Mouse (Mus musculus) embryonic facial prominence, embryonic 13.5 days (tissue): ENCODE results near the gene Klf16. TPM values are rescaled to one million over a fixed set of nuclear protein-coding genes. Genes with fewer than 3 reads are reported as not detected.
A peak's percentile ranks its signal among the peaks of the same experiment; 100 is the strongest.

Experiments used
- ATAC-seq: fragments of 200-750 bp; cut with Nextera tagmentation; 2 replicates; pipeline ENCODE4 v1.8.0; 2017; ENCODE audit warnings: low read depth; ENCODE audit not compliant: insufficient number of reproducible peaks, insufficient read depth, low FRiP score, low TSS enrichment
- H3K27ac ChIP-seq: fragments of 300-500 bp; sonication (generic); 2 replicates; pipeline ENCODE4 v1.5.1; 2015; ENCODE audit warnings: moderate library complexity, mild to moderate bottlenecking, inconsistent platforms
- H3K27me3 ChIP-seq: fragments of 300-500 bp; sonication (generic); 2 replicates; pipeline ENCODE4 v1.6.1; 2015; ENCODE audit warnings: mild to moderate bottlenecking, inconsistent platforms
- H3K36me3 ChIP-seq: fragments of 300-500 bp; sonication (generic); 2 replicates; pipeline ENCODE4 v1.6.1; 2015; ENCODE audit warnings: mild to moderate bottlenecking, inconsistent platforms
- H3K4me1 ChIP-seq: fragments of 300-500 bp; sonication (generic); 2 replicates; pipeline ENCODE4 v1.6.1; 2015; ENCODE audit warnings: inconsistent platforms
- H3K4me2 ChIP-seq: fragments of 300-500 bp; sonication (generic); 2 replicates; pipeline ENCODE4 v1.6.1; 2015; ENCODE audit warnings: moderate library complexity, mild to moderate bottlenecking, inconsistent platforms
- H3K4me3 ChIP-seq: fragments of 300-500 bp; sonication (generic); 2 replicates; pipeline ENCODE4 v1.5.1; 2015; ENCODE audit warnings: mild to moderate bottlenecking, inconsistent platforms
- H3K9ac ChIP-seq: fragments of 300-500 bp; sonication (generic); 2 replicates; pipeline ENCODE4 v1.6.1; 2015; ENCODE audit warnings: mild to moderate bottlenecking, inconsistent platforms
- H3K9me3 ChIP-seq: fragments of 300-500 bp; sonication (generic); 2 replicates; pipeline ENCODE4 v1.6.1; 2016; ENCODE audit warnings: inconsistent platforms
- WGBS: fragments of 180-500 bp; shearing (Covaris S2); methylation state at CpG from one replicate; pipeline ENCODE4 v1.1.7; 2015; ENCODE audit warnings: mixed read lengths; 5-methylcytosine and 5-hydroxymethylcytosine counted together
- polyA plus RNA-seq: library from polyadenylated mRNA; unstranded; fragments of >200 nt; fragmentation: Nextera tagmentation; extraction: Ambion mirVana; gene quantifications from 2 replicates; pipeline ENCODE4 v1.2.1, GENCODE M21; 2015

Klf16 gene
- polyA plus RNA-seq, 1 experiment from 2014 or later: 12.0 TPM

- H3K4me1 ChIP-seq: peaks cover 23% of the 10 kb centered on the region
- 0 out of 2 replicates have a peak overlapping the region, but pooled peaks have one; percentile 86 for H3K27ac ChIP-seq
- H3K4me3 ChIP-seq: peak overlapping the region; percentile 71
- H3K36me3 ChIP-seq: peaks cover 32% of the 10 kb centered on the region
- peak overlapping the region; percentile 74 for H3K9ac ChIP-seq
- H3K4me2 ChIP-seq: peak overlapping the region; percentile 94
- no peaks in the 10 kb centered on the region for H3K9me3 ChIP-seq
- no peaks in the 10 kb centered on the region for H3K27me3 ChIP-seq
- 89% methylated on average over 7 of the region's 7 CpGs for WGBS
- ATAC-seq: no peak
These were observed 26.9 kb upstream of the Klf16 start for GRCm38 (mm10) chr10:80604001-80604509.

- Histone ChIP-seq H3K9ac (peak overlapping the region; percentile 74), H3K4me3 (peak overlapping the region; percentile 71), H3K9me3 (no peaks in the 10 kb centered on the region), H3K27me3 (no peaks in the 10 kb centered on the region), H3K36me3 (peaks cover 25% of the 10 kb centered on the region), H3K27ac (peak overlapping the region; percentile 86), H3K4me2 (peak overlapping the region; percentile 94), H3K4me1 (peaks cover 23% of the 10 kb centered on the region)
- ATAC-seq: no peak
- whole genome bisulfite sequencing: 34% methylated on average over 7 of the region's 7 CpGs
These were observed 26.2 kb upstream of the Klf16 start for GRCm38 (mm10) chr10:80603364-80603763.

DNA sequence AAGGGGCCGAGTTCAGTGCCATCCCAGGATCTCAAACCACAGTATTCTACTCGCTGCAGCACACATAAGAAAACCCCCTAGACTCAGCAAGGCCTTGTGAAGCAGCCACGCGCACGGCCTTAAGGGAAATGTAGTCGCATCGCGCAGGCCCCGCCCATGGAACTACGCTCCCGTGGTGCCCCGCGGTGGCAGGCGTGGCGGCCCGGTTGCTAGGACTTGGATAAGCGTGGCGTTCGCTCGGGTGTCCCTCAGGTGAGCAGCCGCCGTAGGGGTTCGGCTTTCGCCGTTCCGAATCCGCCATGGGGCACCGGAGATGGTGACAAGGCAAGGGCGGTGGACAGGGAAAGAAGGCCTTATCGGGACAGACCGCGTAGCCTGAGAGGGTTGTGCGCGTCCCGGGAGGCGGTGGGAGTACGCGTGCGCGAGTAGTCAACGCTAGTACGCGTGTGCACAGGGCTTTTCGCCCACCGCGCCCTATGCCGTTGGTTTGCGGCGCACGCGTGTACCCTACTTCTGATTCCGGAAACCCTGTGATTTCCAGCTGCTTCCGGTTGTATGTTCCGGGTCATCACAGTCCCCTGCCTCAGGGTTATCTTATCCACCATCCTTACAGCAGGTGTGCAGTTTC is 25.7 kb upstream of the Klf16 start, which contains the start of the genes Scamp4 and Adat3:
TSS of gene Scamp4 (plus strand) at position 175 of the 628 bp plus-strand sequence.
TSS of gene Adat3 (plus strand) at position 183 of the 628 bp plus-strand sequence.
- H3K9ac ChIP-seq: peak within 1 kb of the TSS; percentile 74
- H3K9me3 ChIP-seq: no peaks in the 10 kb centered on the region
- ATAC-seq: peak; percentile 92
- peak within 1 kb of the TSS; percentile 86 for H3K27ac ChIP-seq
- H3K36me3 ChIP-seq: peaks cover 20% of the 10 kb centered on the region
- under 1% methylated on average over 54 of the region's 54 CpGs for WGBS
- H3K4me1 ChIP-seq: peaks cover 23% of the 10 kb centered on the region
- H3K4me3 ChIP-seq: peak within 1 kb of the TSS; percentile 71
- peak within 1 kb of the TSS; percentile 94 for H3K4me2 ChIP-seq
- H3K27me3 ChIP-seq: no peaks in the 10 kb centered on the region

GRCm38 (mm10) chr10:80596318-80596717 is 19.2 kb upstream of the Klf16 start:
- Histone ChIP-seq H3K9me3 (no peaks in the 10 kb centered on the region), H3K27me3 (no peaks in the 10 kb centered on the region), H3K4me3 (no peak overlapping the region), H3K9ac (no peak overlapping the region), H3K36me3 (no peaks in the 10 kb centered on the region), H3K27ac (no peak overlapping the region), H3K4me2 (no peak overlapping the region), H3K4me1 (no peaks in the 10 kb centered on the region)
- 42% methylated on average over 4 of the region's 4 CpGs for WGBS
- ATAC-seq: no peak

- under 1% methylated on average over 49 of the region's 73 CpGs for WGBS
- Histone ChIP-seq H3K4me3 (peak within 1 kb of the TSS; percentile 96), H3K27me3 (no peaks in the 10 kb centered on the region), H3K27ac (peak within 1 kb of the TSS; percentile 74), H3K4me1 (peaks cover 28% of the 10 kb centered on the region), H3K4me2 (peak within 1 kb of the TSS; percentile 90), H3K9me3 (no peaks in the 10 kb centered on the region), H3K9ac (peak within 1 kb of the TSS; percentile 97), H3K36me3 (peaks cover 17% of the 10 kb centered on the region)
- peak; percentile 89 for ATAC-seq
These were observed 13.0 kb upstream of the Klf16 start, which contains the start of gene Abhd17a for GRCm38 (mm10) chr10:80589879-80590854. TSS of gene Abhd17a (minus strand) at chr10:80590341.

- Histone ChIP-seq H3K9me3 (no peaks in the 10 kb centered on the region), H3K27ac (peak overlapping the region; percentile 74), H3K9ac (peak overlapping the region; percentile 97), H3K4me1 (peaks cover 32% of the 10 kb centered on the region), H3K36me3 (peaks cover 25% of the 10 kb centered on the region), H3K27me3 (no peaks in the 10 kb centered on the region), H3K4me3 (peak overlapping the region; percentile 96), H3K4me2 (peak overlapping the region; percentile 90)
- WGBS: 19% methylated on average over 12 of the region's 12 CpGs
- ATAC-seq: no peak
These were observed 12.2 kb upstream of the Klf16 start for GRCm38 (mm10) chr10:80589127-80589878.

- Histone ChIP-seq H3K4me2 (peak overlapping the region; percentile 5; the same call in 1 of the 2 replicates), H3K4me1 (peaks cover 34% of the 10 kb centered on the region)
These were observed 10.2 kb upstream of the Klf16 start for GRCm38 (mm10) chr10:80587305-80587657.

DNA sequence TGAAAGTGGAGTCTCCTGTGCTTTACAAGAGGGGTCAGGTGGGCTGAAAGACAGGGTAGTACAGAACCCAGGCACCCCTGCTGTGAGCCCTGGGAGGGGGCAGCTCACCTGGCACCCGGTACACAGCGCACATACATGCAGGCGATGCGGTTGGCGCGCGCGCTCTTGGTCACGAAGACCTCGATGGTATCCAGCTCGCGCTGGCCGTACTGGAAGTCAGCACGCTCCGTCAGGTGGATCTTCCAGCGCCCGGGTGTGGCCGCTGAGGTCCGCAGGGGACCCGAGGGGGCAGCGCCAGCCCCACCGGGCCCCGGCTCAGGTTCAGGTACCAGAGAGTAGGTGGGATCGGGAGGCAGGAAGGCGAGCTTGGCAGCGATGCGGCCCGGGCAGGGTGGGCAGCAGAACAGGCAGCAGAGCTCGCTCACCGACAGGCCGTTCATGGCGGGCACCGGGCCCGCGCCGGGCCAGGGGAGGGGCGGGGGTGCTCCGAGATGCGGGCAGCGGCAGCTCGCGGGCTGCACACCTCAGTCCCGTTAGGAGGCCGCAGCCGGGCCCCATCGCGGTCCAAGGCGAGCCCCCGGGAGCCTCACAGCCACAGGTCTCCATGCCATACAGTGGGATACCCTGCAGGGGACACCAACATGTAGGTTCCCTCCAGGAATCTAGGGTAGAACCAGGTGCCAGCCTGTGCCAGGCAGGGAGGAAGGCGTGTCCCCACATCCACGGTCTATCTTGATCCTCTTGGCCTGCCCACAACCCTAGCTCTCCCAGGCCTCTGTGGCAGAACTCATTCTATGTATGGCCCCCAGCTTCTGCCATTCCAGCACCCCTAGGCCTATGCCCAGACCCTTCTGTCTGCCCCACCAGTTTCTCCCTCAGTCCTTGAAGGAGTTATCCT is 9.5 kb upstream of the Klf16 start:
- H3K9ac ChIP-seq: peak overlapping the region; percentile 46; the same call in 1 of the 2 replicates
- 94% methylated on average over 51 of the region's 51 CpGs for WGBS
- H3K27ac ChIP-seq: peak overlapping the region; percentile 64
- H3K4me2 ChIP-seq: peak overlapping the region; percentile 11; the same call in 1 of the 2 replicates
- no peak overlapping the region for H3K4me3 ChIP-seq
- peaks cover 42% of the 10 kb centered on the region for H3K36me3 ChIP-seq
- peaks cover 34% of the 10 kb centered on the region for H3K4me1 ChIP-seq
- no peak for ATAC-seq
- no peaks in the 10 kb centered on the region for H3K27me3 ChIP-seq
- H3K9me3 ChIP-seq: no peaks in the 10 kb centered on the region

More at GRCm38 (mm10) chr10:80587305-80587657, 10.2 kb upstream of the Klf16 start:
- WGBS: 35% methylated on average over 4 of the region's 4 CpGs
- Histone ChIP-seq H3K9me3 (no peaks in the 10 kb centered on the region), H3K36me3 (peaks cover 42% of the 10 kb centered on the region), H3K9ac (peak overlapping the region; percentile 46; the same call in 1 of the 2 replicates), H3K27me3 (no peaks in the 10 kb centered on the region), H3K4me3 (no peak overlapping the region), H3K27ac (peak overlapping the region; percentile 64)
- no peak for ATAC-seq

DNA sequence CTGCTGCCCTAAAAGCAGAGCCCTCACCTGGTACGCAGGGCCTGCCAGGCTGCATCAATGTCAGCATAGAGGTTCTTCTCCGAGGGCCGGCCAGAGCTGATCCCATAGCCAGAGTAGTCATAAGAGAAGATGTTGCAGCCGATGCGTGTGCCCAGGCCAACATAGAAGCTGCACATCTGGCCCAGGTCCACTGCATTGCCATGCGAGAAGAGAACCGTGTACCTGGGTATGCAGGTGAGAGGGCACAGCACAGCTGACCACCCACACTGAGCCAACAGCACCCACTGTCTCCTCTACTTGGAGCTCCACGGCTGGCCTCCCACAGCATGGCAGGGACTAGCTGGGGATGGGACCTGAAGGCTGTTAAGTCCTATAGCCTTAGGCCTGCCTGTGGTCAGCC is 8.5 kb upstream of the Klf16 start:
- no peak for ATAC-seq
- H3K4me3 ChIP-seq: peak overlapping the region; percentile 12; the same call in 1 of the 2 replicates
- peak overlapping the region; percentile 22; the same call in 1 of the 2 replicates for H3K27ac ChIP-seq
- peak overlapping the region; percentile 11; the same call in 1 of the 2 replicates for H3K4me2 ChIP-seq
- 0 out of 2 replicates have a peak overlapping the region, but pooled peaks have one; percentile 44 for H3K9ac ChIP-seq
- no peaks in the 10 kb centered on the region for H3K27me3 ChIP-seq
- peaks cover 34% of the 10 kb centered on the region for H3K4me1 ChIP-seq
- no peaks in the 10 kb centered on the region for H3K9me3 ChIP-seq
- H3K36me3 ChIP-seq: peaks cover 42% of the 10 kb centered on the region
- WGBS: 89% methylated on average over 8 of the region's 8 CpGs
